Mouse (Mus musculus): Measurements from ENCODE around the gene Idh3g.
"Not testable (repeated sequence)": the region's sequence is repeated elsewhere in the genome, so short reads cannot be mapped to it uniquely, and the experiment has no call there.

The Idh3g gene

DNA sequence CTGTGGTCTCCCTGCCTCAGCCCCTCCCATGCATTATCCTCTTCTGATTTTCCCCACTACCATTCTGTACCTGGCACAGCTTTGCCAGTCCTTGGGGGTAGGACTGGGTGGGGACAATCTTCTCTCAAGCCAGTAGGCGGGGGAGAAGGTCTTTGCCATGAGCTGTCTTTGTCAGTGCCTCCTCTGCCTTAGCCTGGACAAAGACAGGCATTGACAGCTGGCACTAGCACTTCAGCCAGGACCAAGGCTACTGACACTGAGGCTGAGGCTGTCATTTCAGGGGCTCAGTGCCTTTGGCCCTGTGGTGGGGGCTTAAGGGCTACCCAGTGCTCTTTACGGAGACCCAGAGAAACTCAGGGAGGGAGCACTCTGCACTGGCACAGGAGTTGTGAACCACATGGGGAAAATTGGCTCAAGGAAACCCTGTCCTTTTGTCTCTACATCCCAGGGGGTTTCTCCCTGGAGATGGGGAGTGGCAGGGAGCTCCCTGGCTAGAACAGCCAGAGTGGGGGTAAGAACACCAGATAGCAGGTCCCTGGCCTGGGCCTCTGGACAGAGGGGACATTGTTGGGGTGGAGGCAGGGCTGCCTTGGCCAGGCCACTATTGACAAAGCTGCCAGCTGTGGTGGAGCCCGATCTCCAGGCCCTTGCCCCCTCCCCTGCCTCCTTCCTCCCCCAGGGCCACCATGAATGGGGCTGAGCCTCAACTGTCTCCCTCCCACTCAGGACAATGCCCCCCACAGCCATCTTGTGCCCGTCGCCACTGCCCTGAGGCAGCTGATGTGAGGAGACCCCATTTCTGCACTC lies 30.2 kb downstream of the Idh3g start, which contains the start of gene Plxnb3:
TSS of gene Plxnb3 (plus strand) at position 757 of the 807 bp plus-strand sequence.
- DNase-seq = peak in 1 of 2 experiments; percentile 6

DNA sequence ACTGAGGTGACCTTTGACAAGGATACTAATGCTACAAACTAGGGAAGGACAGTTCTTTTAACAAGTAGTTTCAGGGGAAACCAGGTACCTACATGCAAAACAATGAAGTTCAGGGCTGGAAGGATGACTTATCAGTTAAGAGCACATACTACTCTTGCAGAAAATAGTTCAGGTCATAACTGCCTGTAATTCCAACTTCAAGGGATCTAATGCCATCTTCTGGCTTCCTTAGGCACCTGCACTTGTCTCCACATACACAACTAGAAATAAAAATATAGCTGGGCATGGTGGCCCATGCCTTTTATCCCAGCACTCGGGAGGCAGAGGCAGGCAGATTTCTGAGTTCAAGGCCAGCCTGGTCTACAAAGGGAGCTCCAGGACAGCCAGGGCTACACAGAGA lies 37.7 kb downstream of the Idh3g start:
- no peak for DNase-seq

DNA sequence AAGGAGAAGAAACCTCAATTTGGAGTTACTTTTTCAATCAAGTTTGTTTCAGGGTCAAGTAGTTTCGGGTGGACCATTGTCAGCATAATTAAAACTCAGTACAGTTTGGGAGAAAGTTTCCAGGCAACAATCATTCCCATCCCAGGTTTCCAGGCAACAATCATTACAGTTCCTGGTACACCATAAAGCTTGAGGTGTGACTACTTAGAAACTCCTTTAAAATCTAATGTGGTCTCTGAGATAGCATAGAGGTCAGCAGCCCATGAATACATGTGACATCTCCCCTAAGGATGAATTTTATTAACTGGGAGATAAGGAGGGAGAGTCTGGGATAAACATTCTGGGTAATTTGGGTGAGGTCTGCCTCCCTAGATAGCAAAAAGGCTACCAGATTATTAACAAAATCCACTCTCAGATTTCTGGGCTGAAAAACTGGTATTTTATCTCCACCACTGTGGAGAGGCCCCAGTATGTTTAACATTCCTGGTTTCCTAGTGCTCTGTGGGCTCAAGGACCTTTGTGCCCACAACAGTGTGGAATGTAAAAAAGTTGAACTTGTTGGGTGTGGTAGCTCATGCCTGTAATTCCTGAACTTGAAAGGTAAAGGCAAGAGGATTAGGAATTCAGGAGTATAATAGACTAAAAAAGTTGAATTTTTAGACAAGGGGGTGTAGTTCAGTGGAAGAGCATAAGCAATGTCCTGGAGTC lies 41.8 kb downstream of the Idh3g start:
- no peak for DNase-seq

DNA sequence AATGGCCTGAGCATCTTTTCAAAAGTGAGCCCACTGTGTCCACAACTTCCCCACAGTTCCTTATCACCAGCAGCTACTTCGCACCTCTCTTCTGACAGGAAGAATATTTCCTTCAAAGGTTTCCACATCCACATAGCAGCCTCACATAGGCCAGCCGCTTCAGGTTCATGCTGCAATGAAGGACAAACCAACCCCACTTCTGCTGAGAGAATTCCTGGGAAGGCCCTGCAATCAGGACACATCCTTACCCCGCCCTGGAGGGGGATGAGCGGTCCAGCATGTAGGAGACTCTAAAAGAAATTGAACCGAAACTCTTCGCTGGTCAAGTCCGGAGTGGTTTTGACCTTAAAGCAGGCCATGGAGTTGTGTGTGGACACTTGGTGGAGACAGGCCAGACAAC lies 46.9 kb downstream of the Idh3g start:
- not testable (repeated sequence) for DNase-seq

DNA sequence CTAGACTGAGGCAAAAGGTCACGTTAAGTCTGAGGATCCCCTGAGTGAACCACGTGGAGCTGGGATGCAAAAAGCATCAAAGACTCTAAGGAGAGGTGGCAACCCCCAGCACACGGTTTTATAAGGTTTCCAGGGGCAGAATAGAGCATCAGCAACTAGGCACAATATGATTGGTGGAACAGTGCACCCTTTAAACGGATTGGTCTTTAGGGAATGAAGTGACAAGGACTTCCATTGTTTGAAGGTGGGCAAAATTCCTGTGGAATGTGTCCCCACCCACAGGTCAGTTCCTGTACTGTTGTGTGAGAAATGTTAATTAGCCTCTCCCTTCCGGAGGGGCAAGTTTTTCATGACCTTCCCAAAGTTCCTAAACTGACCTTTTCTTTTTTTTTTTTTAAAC lies 47.5 kb downstream of the Idh3g start:
- DNase-seq = no peak

DNA sequence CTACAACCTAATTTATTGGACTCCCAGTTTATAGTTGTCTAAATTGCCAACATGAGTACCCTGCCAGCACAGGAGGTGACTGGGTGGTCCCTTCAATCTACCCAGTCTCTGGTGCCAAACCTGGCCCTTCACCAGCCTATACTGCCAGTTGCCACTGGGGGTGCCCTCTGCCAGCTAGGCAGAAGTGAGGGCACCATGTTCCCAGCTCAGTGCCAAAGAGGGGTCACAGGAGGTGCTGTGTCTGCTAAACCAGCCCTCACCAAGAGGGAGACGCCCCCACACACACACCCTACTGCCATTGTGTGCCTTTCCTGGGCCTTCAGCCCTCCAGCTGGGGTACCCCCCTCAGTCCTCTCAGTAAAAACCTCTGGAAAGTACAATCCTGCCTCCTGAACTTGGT lies 48.5 kb downstream of the Idh3g start:
- peak in 1 of 2 experiments; percentile 22 for DNase-seq

DNA sequence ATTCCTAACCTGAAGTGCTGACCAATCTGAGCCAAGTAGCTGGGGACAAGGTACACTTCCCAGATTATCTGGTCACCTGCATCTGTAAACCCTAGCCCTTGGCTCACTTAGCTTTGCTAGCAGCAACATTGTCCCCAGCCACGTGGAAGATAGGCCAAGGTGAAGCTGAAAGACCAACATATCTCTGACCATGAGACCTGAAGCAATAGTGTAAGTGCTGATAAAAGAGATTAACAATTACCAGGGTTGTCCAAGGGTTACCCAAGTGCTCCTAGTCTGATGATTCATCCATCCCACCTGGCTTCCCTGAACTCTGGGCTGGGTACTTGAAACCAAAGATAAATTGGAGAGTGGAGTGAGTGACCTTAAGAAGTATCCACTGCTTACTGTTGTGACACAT lies 55.8 kb downstream of the Idh3g start:
- DNase-seq = no peak

All from cerebellum, postnatal 25 days (tissue).